Mouse (Mus musculus) thymus, adult 2 months (tissue): ENCODE measurements around the gene Fam118b. TPM values are rescaled to one million over a fixed set of nuclear protein-coding genes. Genes with fewer than 3 reads are reported as not detected.

Experiments
- DNase-seq: peaks from one replicate; pipeline ENCODE4 v3.0.0; 2021
- H3K27ac ChIP-seq: fragments of 200-500 bp; 2 replicates; pipeline ENCODE4 v1.5.1; 2012; ENCODE audit warnings: low read length, control low read depth; ENCODE audit not compliant: control insufficient read depth, insufficient read depth
- H3K27me3 ChIP-seq: fragments of 200-500 bp; 2 replicates; pipeline ENCODE4 v1.6.1; 2012; ENCODE audit warnings: mild to moderate bottlenecking, low read length, moderate library complexity, mixed read lengths; ENCODE audit not compliant: control insufficient read depth, insufficient read depth
- H3K36me3 ChIP-seq: fragments of 200-500 bp; 2 replicates; pipeline ENCODE4 v1.6.1; 2012; ENCODE audit warnings: mild to moderate bottlenecking, low read length, moderate library complexity; ENCODE audit not compliant: control insufficient read depth, insufficient read depth
- H3K4me1 ChIP-seq: fragments of 200-500 bp; replicated peaks from 2 replicates; pipeline ENCODE4 v1.6.1; 2012; ENCODE audit warnings: low read length; ENCODE audit not compliant: control insufficient read depth, insufficient read depth
- H3K4me3 ChIP-seq: fragments of 200-500 bp; 2 replicates; pipeline ENCODE4 v1.5.1; 2012; ENCODE audit warnings: mild to moderate bottlenecking, low read length, control low read depth, moderate library complexity; ENCODE audit not compliant: control insufficient read depth, insufficient read depth
- CTCF ChIP-seq: fragments of 200-500 bp; IDR thresholded peaks from 2 replicates; pipeline ENCODE4 v1.5.1; 2012; ENCODE audit warnings: mild to moderate bottlenecking, control low read depth, low read length, moderate library complexity, borderline replicate concordance; ENCODE audit not compliant: control insufficient read depth, poor library complexity, insufficient read depth; ENCODE audit errors: extremely low read depth
- POLR2A ChIP-seq: fragments of 200-500 bp; IDR thresholded peaks from 2 replicates; pipeline ENCODE4 v1.6.1; 2012; ENCODE audit warnings: mild to moderate bottlenecking, low read length, control low read depth, moderate library complexity; ENCODE audit not compliant: control insufficient read depth, poor library complexity, insufficient read depth; ENCODE audit errors: extremely low read depth
- WGBS: fragments of 180-500 bp; shearing (Covaris S2); methylation state at CpG from one replicate; pipeline ENCODE4 v1.1.7; 2018; 5-methylcytosine and 5-hydroxymethylcytosine counted together
- polyA plus RNA-seq: library from polyadenylated mRNA; depleted of rRNA; stranded (reverse); fragments of >200 nt; gene quantifications from 2 replicates; pipeline ENCODE4 v1.2.3, GENCODE M21; 2012; rRNA removed

The Fam118b gene
- polyA plus RNA-seq, 1 experiment = 20.6 TPM

- TF ChIP-seq CTCF = no peak
- TF ChIP-seq POLR2A = no peak
- Histone ChIP-seq H3K27me3 (no peaks in the 10 kb centered on the region), H3K27ac (no peak overlapping the region), H3K36me3 (peaks cover 12% of the 10 kb centered on the region; the same call in 1 of the 2 replicates), H3K4me3 (no peak overlapping the region), H3K4me1 (peaks cover under 1% of the 10 kb centered on the region)
- no peak for DNase-seq
- 81% methylated on average over 7 of the region's 7 CpGs for WGBS
Measured at GRCm38 (mm10) chr9:35170071-35170470, 97.5 kb downstream of the Fam118b start.

Other genes with a start within 250 kb of the Fam118b start
- gene St3gal4, start 148.5 kb downstream of the Fam118b start, polyA plus RNA-seq = 8.9 and 10.4 TPM in 2 replicates
- 60.5 and 65.2 TPM in 2 replicates for gene Dcps, start 91.7 kb downstream of the Fam118b start, polyA plus RNA-seq
- gene Srpr, start 67.6 kb downstream of the Fam118b start, polyA plus RNA-seq = 58.2 and 70.1 TPM in 2 replicates
- gene Tirap, start 67.5 kb downstream of the Fam118b start, polyA plus RNA-seq = 3.2 and 5.2 TPM in 2 replicates
- 27.0 and 28.5 TPM in 2 replicates for gene Foxred1, start 56.8 kb downstream of the Fam118b start, polyA plus RNA-seq
- gene Rpusd4, start 60 bp upstream of the Fam118b start, polyA plus RNA-seq = 22.9 and 23.4 TPM in 2 replicates
- 8.7 and 8.8 TPM in 2 replicates for gene Cdon, start 153.3 kb upstream of the Fam118b start, polyA plus RNA-seq